Mouse (Mus musculus): ENCODE results near the gene Ndel1.

GRCm38 (mm10) chr11:68851644-68852485 lies 19.8 kb downstream of the Ndel1 start:
- TF ChIP-seq POLR2A (IDR thresholded peaks at IDR 0.05; ENCODE audit: low read depth, low read length): no peak
- TF ChIP-seq CTCF (conservative IDR thresholded peaks at IDR 0.05 in 1 of 2, IDR thresholded peaks at IDR 0.05 in 1 of 2; ENCODE audit: low read depth in 2 of 2, low read length in 2 of 2): no peak
- TF ChIP-seq E2F4 (IDR thresholded peaks at IDR 0.05; ENCODE audit: insufficient replicate concordance, low read depth, low read length): no peak
- no peak for TF ChIP-seq HCFC1 (IDR thresholded peaks at IDR 0.05; ENCODE audit: low read depth, low read length)
- TF ChIP-seq CHD2 (IDR thresholded peaks at IDR 0.05; ENCODE audit: low read length): no peak
- no peak for TF ChIP-seq ZC3H11A (IDR thresholded peaks at IDR 0.05; ENCODE audit: low read depth, low read length)
- TF ChIP-seq BHLHE40 (IDR thresholded peaks at IDR 0.05; ENCODE audit: low read depth, low read length): peak; percentile 90
- TF ChIP-seq TCF12 (IDR thresholded peaks at IDR 0.05; ENCODE audit: low read depth, low read length): no peak
- TF ChIP-seq MAFK (IDR thresholded peaks at IDR 0.05; ENCODE audit: insufficient replicate concordance, low read length): no peak
- no peak for TF ChIP-seq NELFE (IDR thresholded peaks at IDR 0.05; ENCODE audit: low read depth, low read length)
- TF ChIP-seq MYC (IDR thresholded peaks at IDR 0.05; ENCODE audit: low read depth, low read length): no peak
- no peak for TF ChIP-seq CHD1 (IDR thresholded peaks at IDR 0.05; ENCODE audit: low read depth, low read length)
